Mouse (Mus musculus) testis, postnatal 10 days (tissue): ENCODE data around the gene Sass6.
"Not testable (repeated sequence)": the region's sequence is repeated elsewhere in the genome, so short reads cannot be mapped to it uniquely, and the experiment has no call there.

Experiments
- DNase-seq: peaks from one replicate; pipeline ENCODE4 v3.0.0; 2021; ENCODE audit warnings: low spot score

Gene Sass6

GRCm38 (mm10) chr3:116632971-116633370 lies 38.2 kb downstream of the Sass6 start:
- DNase-seq, result no peak

DNA sequence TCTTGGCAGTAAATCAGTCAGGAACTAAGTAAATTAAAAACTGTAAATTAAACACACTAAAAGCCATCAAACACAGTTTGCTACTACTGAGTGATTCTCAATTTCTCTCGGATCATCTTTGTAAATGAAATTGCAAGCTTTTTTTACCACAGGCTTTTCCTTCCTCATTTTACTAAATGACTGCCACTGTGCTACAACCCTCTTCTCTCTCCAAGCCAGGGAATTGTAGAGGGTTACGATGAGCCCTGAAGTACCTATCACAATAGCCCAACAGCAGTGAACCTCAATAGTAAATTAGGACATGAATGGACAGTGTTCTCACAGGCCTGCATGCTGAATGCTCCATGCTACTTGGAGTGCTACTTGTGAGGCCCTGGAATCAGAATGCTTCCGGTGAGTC lies 39.3 kb downstream of the Sass6 start:
- DNase-seq, result no peak

DNA sequence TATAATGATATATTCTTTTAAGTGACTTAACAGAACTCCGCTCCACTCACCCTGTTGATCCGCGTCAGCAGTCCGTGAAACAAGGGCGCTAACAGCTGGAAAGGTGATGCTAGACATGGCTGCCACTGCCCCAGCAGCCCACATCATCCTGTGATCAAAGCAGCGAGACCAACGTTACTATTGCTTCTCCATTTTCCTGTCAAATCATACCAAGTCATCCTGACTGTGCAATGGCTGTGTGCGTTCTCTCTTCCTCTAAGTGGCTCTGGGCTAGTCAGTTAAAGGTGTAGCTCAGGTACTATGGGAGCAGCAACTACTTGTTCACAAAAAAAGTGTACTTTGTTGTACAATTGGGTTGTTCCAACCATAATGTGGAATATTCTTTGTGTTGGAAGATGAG lies 40.1 kb downstream of the Sass6 start:
- no peak for DNase-seq

DNA sequence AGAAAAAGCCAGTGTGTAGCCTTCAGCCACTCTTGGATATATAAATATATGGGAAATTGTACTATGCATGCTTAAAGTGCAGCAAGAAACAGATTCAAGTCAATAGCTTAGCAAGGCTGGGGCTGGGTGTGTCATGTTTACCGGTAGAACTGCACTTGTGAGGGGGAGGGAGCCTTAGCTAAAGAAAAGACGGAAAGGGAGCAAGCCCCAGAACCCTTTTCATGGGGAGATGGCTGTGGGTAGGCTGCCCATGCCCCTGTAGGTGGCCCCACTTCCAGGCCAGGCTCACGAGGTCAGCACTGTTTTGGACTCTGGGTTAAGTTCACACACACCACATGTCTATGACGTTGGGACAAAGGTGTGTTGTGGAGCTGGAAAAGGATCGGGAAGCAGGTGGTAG lies 41.0 kb downstream of the Sass6 start:
- DNase-seq, result no peak

GRCm38 (mm10) chr3:116637693-116638476 lies 43.1 kb downstream of the Sass6 start:
- no peak for DNase-seq

DNA sequence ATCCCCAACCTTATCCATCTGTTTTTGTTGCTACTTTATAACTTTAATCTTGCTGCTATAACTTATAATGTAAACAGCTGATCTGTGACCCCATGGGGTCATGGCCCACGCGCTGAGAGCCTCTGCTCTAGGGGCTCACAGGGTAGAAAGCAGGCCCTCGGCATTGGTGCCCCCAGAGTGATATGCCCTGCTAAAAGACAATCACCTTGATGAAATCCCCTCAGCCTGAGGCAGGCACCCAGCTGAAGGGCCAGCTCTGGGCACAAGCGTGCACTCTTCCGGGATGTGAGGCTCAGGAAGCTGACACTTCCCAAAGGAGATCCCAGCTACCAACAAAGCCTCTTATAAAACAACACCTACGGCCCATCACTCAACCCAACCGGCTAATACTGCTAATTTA lies 43.8 kb downstream of the Sass6 start:
- no peak for DNase-seq

- DNase-seq, result no peak
Measured at GRCm38 (mm10) chr3:116640024-116640423, 45.2 kb downstream of the Sass6 start.

DNA sequence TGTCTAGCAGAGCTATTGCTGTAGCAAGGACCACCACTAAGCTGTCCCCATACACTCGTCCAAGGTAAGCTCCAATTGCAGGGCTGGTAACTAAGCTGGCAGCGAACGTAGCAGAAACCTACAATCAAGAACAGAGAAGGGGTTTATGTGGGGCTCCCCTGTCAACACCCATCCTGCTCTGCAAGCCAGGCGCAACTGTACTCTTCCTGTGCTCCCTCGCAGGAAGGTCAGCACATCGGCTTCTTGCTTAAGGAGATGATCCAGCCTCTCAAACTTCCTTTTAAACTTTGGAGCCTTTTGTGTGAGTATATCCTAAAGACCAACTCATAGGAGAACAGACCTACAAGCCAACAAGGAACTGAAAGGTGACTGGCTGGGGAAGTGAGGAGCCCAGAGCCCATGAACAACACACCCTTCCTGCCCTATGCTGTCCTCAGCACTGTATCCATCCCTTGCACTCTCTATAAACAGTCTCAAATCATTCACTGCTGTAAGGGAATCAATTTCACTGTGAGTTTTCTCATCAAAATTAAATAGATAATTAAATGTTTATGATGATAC lies 47.1 kb downstream of the Sass6 start:
- no peak for DNase-seq

- no peak for DNase-seq
Measured at GRCm38 (mm10) chr3:116642373-116642772, 47.6 kb downstream of the Sass6 start.

DNA sequence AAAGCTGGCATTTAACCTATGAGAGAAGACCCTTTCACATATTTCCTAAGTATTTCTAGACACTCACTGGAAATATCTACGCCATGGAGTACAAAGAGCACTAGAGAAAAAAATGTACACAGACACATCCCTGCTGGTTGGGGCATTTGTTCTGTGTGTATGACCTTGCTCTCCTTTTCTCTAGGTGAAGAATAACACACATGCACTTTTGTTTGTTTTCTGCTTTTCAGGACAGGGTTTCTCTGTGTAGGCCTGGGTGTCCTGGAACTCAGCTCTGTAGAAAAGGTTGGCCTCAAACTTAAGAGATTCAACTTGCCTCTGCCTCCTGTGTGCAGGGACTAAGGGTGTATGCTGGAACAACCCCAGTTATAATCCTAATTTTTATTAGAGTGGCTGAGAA lies 51.6 kb downstream of the Sass6 start:
- DNase-seq, result no peak

GRCm38 (mm10) chr3:116648805-116649204 lies 54.0 kb downstream of the Sass6 start:
- no peak for DNase-seq

- no peak for DNase-seq
Measured at GRCm38 (mm10) chr3:116650698-116651097, 55.9 kb downstream of the Sass6 start.

- DNase-seq, result no peak
Measured at GRCm38 (mm10) chr3:116652033-116652446, 57.3 kb downstream of the Sass6 start.

DNA sequence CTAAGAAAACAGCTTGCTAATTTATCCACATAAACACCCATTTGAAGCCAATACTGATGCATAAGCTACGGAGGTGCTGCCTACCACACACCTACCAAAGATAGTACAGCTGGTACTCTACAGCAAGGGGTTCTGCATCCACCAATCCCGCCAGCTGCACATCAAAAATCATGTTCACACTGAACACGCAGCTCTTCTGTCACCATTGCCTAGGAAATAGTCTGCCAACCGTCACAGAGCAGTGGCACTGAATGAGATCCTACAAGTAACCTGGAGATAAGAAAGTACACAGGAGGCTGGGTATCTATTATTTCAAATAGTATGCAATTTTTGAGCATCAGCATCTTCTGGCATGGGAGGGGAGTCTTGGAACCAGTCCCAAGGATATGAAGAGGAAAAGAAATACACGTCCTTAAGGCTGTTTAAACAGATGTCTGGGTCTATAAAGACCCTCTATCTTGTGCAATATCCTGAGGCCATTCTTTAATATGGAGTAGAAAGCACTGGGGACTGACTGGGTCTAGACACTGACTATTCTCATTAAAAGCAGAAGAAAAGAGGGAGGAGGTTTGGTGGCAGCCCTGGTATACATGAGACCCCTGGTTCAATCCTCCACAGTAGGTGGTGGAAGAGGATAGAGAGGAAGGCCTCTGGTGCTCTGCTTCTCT lies 58.6 kb downstream of the Sass6 start:
- DNase-seq, result no peak

DNA sequence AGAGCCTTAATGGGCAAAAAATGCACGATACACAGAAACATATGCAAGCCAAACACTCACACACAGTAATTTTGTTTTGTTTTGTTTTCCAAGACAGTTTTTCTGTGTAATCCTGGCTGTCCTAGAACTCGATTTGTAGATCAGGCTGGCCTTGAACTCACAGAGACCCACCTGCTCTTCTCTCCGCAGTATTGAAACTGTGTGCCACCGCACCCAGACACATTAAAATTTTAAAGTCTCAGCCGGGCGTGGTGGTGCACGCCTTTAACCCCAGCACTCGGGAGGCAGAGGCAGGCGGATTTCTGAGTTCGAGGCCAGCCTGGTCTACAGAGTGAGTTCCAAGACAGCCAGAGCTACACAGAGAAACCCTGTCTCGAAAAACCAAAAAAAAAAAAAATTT lies 59.3 kb downstream of the Sass6 start:
- DNase-seq, result not testable (repeated sequence)

- DNase-seq, result no peak
Measured at GRCm38 (mm10) chr3:116656184-116656965, 61.6 kb downstream of the Sass6 start.

DNA sequence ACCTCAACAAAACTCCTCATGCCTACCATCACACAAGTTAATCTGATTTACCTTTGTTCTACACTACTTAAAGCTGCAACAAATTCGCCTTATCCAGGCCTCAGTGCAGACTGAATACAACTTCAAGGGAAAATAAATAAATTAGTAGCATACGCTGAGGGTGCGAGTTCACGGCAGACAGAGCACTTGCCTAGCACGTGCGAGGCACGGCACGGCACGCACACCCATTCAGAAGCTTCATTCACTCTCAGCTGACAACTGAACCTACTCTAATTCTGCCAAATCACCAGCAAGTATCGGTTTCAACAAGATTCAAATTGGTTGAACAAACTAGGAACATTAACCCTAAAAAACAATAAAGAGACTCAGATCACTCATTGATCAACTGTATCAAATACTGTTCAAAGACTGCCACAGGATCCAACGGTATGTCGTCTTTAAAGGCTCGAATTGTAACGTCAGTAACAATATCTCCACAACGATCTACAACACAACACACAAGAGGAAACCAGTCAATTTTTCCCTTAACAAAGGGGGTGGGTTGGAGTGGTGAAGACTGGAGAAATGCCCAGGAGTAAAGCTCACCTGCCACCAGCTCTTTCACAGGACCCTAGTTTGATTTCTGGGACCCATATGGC lies 64.3 kb downstream of the Sass6 start:
- DNase-seq, result no peak

- DNase-seq, result no peak
Measured at GRCm38 (mm10) chr3:116659856-116660430, 65.2 kb downstream of the Sass6 start.

- no peak for DNase-seq
Measured at GRCm38 (mm10) chr3:116661288-116661869, 66.6 kb downstream of the Sass6 start.

DNA sequence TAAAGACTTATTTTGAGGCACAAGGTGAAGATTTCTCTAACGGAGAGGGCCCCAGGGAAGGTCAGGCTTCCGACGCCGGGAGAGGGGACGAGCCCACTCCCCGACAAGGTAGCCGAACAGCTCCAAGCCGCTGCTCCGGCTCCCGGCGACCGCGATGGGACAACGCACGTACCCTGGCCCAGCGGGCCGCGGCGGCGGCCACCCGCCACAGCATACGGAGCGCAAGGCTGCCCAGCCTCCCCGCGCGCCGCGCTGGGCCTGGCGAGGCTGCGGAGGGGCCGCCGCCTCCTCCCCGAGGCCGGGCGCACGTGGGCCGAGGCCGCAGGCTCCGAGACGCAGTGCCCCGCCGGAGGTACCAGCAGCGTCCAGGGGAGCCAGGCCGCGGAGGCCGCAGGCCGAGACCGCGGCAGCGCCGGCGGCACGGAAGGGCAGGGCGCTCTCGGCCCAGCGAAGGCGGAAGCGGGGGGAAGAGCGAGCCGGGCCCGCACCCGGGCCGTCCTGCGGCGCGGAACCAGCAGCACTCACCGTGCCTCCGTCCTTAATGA lies 67.2 kb downstream of the Sass6 start:
- no peak for DNase-seq

- DNase-seq, result peak; percentile 100
Measured at GRCm38 (mm10) chr3:116662463-116662863, 67.7 kb downstream of the Sass6 start, which contains the start of gene Mfsd14a. TSS of gene Mfsd14a (minus strand) at chr3:116662677.
